Mouse (Mus musculus): Measurements from ENCODE around the gene Pex12. TPM values are rescaled to one million over a fixed set of nuclear protein-coding genes. Genes with fewer than 3 reads are reported as not detected.

The Pex12 gene
- polyA plus RNA-seq (2012; fragmentation: generic; extraction: Trizol) = 1 to 10 TPM; 2.5 to 9.6 TPM

GRCm38 (mm10) chr11:83302526-83303251 is at the start of gene Pex12:
Gene Pex12, minus strand, starts transcription at chr11:83302586.

GRCm38 (mm10) chr11:83298225-83299195 is 3.9 kb downstream of the Pex12 start, which contains the start of gene Ap2b1:
Gene Ap2b1, plus strand, starts transcription at chr11:83299024.

GRCm38 (mm10) chr11:83286566-83286965 is 15.8 kb downstream of the Pex12 start, which contains the start of gene Slfn14:
Gene Slfn14, minus strand, starts transcription at chr11:83286726.

Other genes starting within 250 kb of the Pex12 start
- under 1 TPM in 1 of 2 experiments, not detected in 1; 0.12 TPM for gene Slfn2, start 237.5 kb downstream of the Pex12 start, polyA plus RNA-seq (2012; fragmentation: generic; extraction: Trizol)
- not detected for gene Slfn1, start 185.7 kb downstream of the Pex12 start, polyA plus RNA-seq (2012; fragmentation: generic; extraction: Trizol)
- gene Slfn4, start 127.4 kb downstream of the Pex12 start, polyA plus RNA-seq (2012; fragmentation: generic; extraction: Trizol) = under 1 TPM; 0.01 to 0.07 TPM
- gene Slfn3, start 111.3 kb downstream of the Pex12 start, polyA plus RNA-seq (2012; fragmentation: generic; extraction: Trizol) = under 1 TPM; 0.01 to 0.21 TPM
- not detected for gene Slfn14, start 15.9 kb downstream of the Pex12 start, polyA plus RNA-seq (2012; fragmentation: generic; extraction: Trizol)
- gene Ap2b1, start 3.6 kb downstream of the Pex12 start, polyA plus RNA-seq (2012; fragmentation: generic; extraction: Trizol) = 10 to 100 TPM; 20.7 to 83.3 TPM
- under 1 TPM; 0.07 to 0.08 TPM for gene Rasl10b, start 106.6 kb upstream of the Pex12 start, polyA plus RNA-seq (2012; fragmentation: generic; extraction: Trizol)
- under 1 TPM in 1 of 2 experiments, not detected in 1; 0.01 TPM for gene Gas2l2, start 126.9 kb upstream of the Pex12 start, polyA plus RNA-seq (2012; fragmentation: generic; extraction: Trizol)
- gene 1700020L24Rik, start 135.1 kb upstream of the Pex12 start, polyA plus RNA-seq (2012; fragmentation: generic; extraction: Trizol) = 10 to 100 TPM in 1 of 2 experiments, 1 to 10 TPM in 1; 4.0 to 14.1 TPM
- gene Mmp28, start 160.5 kb upstream of the Pex12 start, polyA plus RNA-seq (2012; fragmentation: generic; extraction: Trizol) = 1 to 10 TPM; 1.5 to 6.8 TPM
- 10 to 100 TPM in 1 of 2 experiments, 1 to 10 TPM in 1; 5.6 to 36.5 TPM for gene Taf15, start 170.5 kb upstream of the Pex12 start, polyA plus RNA-seq (2012; fragmentation: generic; extraction: Trizol)
- under 1 TPM in 1 of 2 experiments, not detected in 1; 0.04 TPM for gene Heatr9, start 219.6 kb upstream of the Pex12 start, polyA plus RNA-seq (2012; fragmentation: generic; extraction: Trizol)
- 10 to 100 TPM in 1 of 2 experiments, 1 to 10 TPM in 1; 4.4 to 79.3 TPM for gene Ccl5, start 227.9 kb upstream of the Pex12 start, polyA plus RNA-seq (2012; fragmentation: generic; extraction: Trizol)